Comparison of ENCODE assay signal across 30 mouse cellular contexts in genomic region chr2:131888233-131888632, GRCm38 (mm10). TPM values are rescaled to one million over a fixed set of nuclear protein-coding genes. Genes with fewer than 3 reads are reported as not detected.
DNase-seq lines count a peak whose midpoint lies in the region; ATAC-seq and TF ChIP-seq lines count a peak whose summit lies in the region.
"Had no signal": no experiment of that assay in that cellular context is flagged by ENCODE, and none has a peak within 500 bp of the region (broad histone marks: within the 10 kb centered on the region; RNA-seq: fewer than 3 reads in every experiment).

No protein-coding gene starts in this region.

- H3K27ac ChIP-seq in midbrain, postnatal 0 days (ENCODE audit: low read depth, low read length): no peak overlapping the region
- H3K27ac ChIP-seq: embryonic facial prominence, embryonic 15.5 days; forebrain, embryonic 10.5 days; heart, embryonic 15.5 days; hindbrain, embryonic 10.5 days; kidney, postnatal 0 days; liver, embryonic 15.5 days; midbrain, embryonic 10.5 days; neural tube, embryonic 13.5 days had no signal

- H3K36me3 ChIP-seq in midbrain, postnatal 0 days (ENCODE audit: insufficient read depth, low read length): no peaks in the 10 kb centered on the region
- H3K36me3 ChIP-seq: embryonic facial prominence, embryonic 15.5 days; forebrain, embryonic 10.5 days; G1E; heart, embryonic 15.5 days; hindbrain, embryonic 10.5 days; liver, embryonic 15.5 days; midbrain, embryonic 10.5 days; neural tube, embryonic 13.5 days had no signal

- intact Hi-C loops in gastrocnemius, postnatal 14 days (cut with DNase I; ENCODE audit: low total_unique reads): no loop called here

- DNase-seq in testis, postnatal 14 days (ENCODE audit: low spot score): peak; percentile 55
- no peak for DNase-seq in testis, postnatal 10 days (ENCODE audit: low spot score)
- peak; percentile 39 for DNase-seq in CD4-positive helper T cell, adult 2 months (ENCODE audit: low read depth, low spot score)
- DNase-seq in induced T-regulatory cell, adult 2 months (ENCODE audit: low read depth): peak; percentile 34
- DNase-seq in gastrocnemius, postnatal 14 days: no peak
- DNase-seq in midbrain, postnatal 0 days (ENCODE audit: low spot score): no peak
- DNase-seq: adrenal gland, postnatal 36 days; cerebellum, adult 11-12 months; cerebellum, postnatal 14 days; embryo, embryonic 11 days; gastrocnemius, postnatal 10 days; kidney, adult 18-20 months; lung, postnatal 10 days had no signal

- H3K4me2 ChIP-seq in midbrain, postnatal 0 days (ENCODE audit: low read depth, low read length, poor library complexity, severe bottlenecking): no peak overlapping the region
- H3K4me2 ChIP-seq: embryonic facial prominence, embryonic 15.5 days; heart, embryonic 15.5 days; liver, embryonic 15.5 days; neural tube, embryonic 13.5 days had no signal

- 0 out of 2 replicates have a peak, but pooled peaks cover under 1% of the 10 kb centered on the region for H3K4me1 ChIP-seq in midbrain, postnatal 0 days (ENCODE audit: insufficient read depth, low read length)

- TF ChIP-seq CTCF in midbrain, postnatal 0 days (IDR thresholded peaks at IDR 0.05): no peak

- H3K9me3 ChIP-seq in midbrain, postnatal 0 days (ENCODE audit: low read length): no peaks in the 10 kb centered on the region
- H3K9me3 ChIP-seq: embryonic facial prominence, embryonic 15.5 days; forebrain, embryonic 10.5 days; G1E; heart, embryonic 15.5 days; hindbrain, embryonic 10.5 days; liver, embryonic 15.5 days; midbrain, embryonic 10.5 days; neural tube, embryonic 13.5 days had no signal

- ATAC-seq in neutrophil, adult 5-6 weeks (ENCODE audit: extremely low read depth, insufficient number of reproducible peaks, low FRiP score, poor library complexity, severe bottlenecking): peak; percentile 13; the same call in 1 of the 2 replicates
- ATAC-seq in midbrain, postnatal 0 days (ENCODE audit: low FRiP score): no peak
- ATAC-seq: CD4-positive, CD25-positive, alpha-beta regulatory T cell, adult 4 months had no signal

- no peak overlapping the region for H3K4me3 ChIP-seq in midbrain, postnatal 0 days (ENCODE audit: low read depth, low read length)
- H3K4me3 ChIP-seq: embryonic facial prominence, embryonic 15.5 days; forebrain, embryonic 10.5 days; heart, embryonic 15.5 days; hindbrain, embryonic 10.5 days; liver, embryonic 15.5 days; midbrain, embryonic 10.5 days; neural tube, embryonic 13.5 days had no signal

- H3K27me3 ChIP-seq in midbrain, postnatal 0 days (ENCODE audit: insufficient read depth, low read length): no peaks in the 10 kb centered on the region
- H3K27me3 ChIP-seq: embryonic facial prominence, embryonic 15.5 days; heart, embryonic 15.5 days; neural tube, embryonic 13.5 days had no signal

- WGBS in midbrain, postnatal 0 days: 77% methylated on average over 7 of the region's 7 CpGs

- no peak overlapping the region for H3K9ac ChIP-seq in midbrain, postnatal 0 days (replicated peaks; ENCODE audit: low read length, poor library complexity, severe bottlenecking)
- H3K9ac ChIP-seq: embryonic facial prominence, embryonic 15.5 days; heart, embryonic 15.5 days; liver, embryonic 15.5 days; neural tube, embryonic 13.5 days had no signal

RNA-seq across cellular contexts. Expression of gene Prnp, which starts 21.5 kb away (rescaled TPM):
- total RNA-seq in neutrophil, adult 5-6 weeks (2017): 2.1 and 2.2 TPM in 2 replicates
- total RNA-seq in gastrocnemius, postnatal 14 days (2021): 10 to 100 TPM; 75.2 to 93.8 TPM
- total RNA-seq in midbrain, postnatal 0 days (2014; rRNA removed): 254 and 255 TPM in 2 replicates
- polyA plus RNA-seq in midbrain, postnatal 0 days (2015; fragmentation: Nextera tagmentation; extraction: Ambion mirVana): 283 and 306 TPM in 2 replicates

RNA-seq across cellular contexts. Expression of gene Prn, which starts 21.5 kb away (rescaled TPM):
- not detected in 2 replicates for total RNA-seq in neutrophil, adult 5-6 weeks (2017)
- not detected for total RNA-seq in gastrocnemius, postnatal 14 days (2021)
- not detected in 2 replicates for total RNA-seq in midbrain, postnatal 0 days (2014; rRNA removed)
- polyA plus RNA-seq in midbrain, postnatal 0 days (2015; fragmentation: Nextera tagmentation; extraction: Ambion mirVana): 0.22 TPM in 1 of 2 replicates, not detected in the other
- total RNA-seq: G1E; gastrocnemius, postnatal 10 days; monocyte, adult 5-6 weeks had no signal
- polyA plus RNA-seq: CD4-positive, CD25-positive, alpha-beta regulatory T cell, adult 4 months; embryonic facial prominence, embryonic 15.5 days; forebrain, embryonic 10.5 days; G1E; heart, embryonic 15.5 days; hindbrain, embryonic 10.5 days; limb, embryonic 14.5 days; liver, embryonic 15.5 days; midbrain, embryonic 10.5 days; neural tube, embryonic 13.5 days; spleen, adult 2 months; stomach, embryonic 16.5 days; urinary bladder, adult 2 months had no signal

RNA-seq across cellular contexts. Expression of gene Erv3, which starts 28.7 kb away (rescaled TPM):
- not detected in 2 replicates for total RNA-seq in neutrophil, adult 5-6 weeks (2017)
- not detected for total RNA-seq in gastrocnemius, postnatal 14 days (2021)
- not detected in 2 replicates for total RNA-seq in midbrain, postnatal 0 days (2014; rRNA removed)
- polyA plus RNA-seq in midbrain, postnatal 0 days (2015; fragmentation: Nextera tagmentation; extraction: Ambion mirVana): not detected in 2 replicates
- total RNA-seq: adrenal gland, postnatal 36 days; gastrocnemius, postnatal 10 days; heart, adult 8-10 months; monocyte, adult 5-6 weeks had no signal
- polyA plus RNA-seq: CD4-positive, CD25-positive, alpha-beta regulatory T cell, adult 4 months; forebrain, embryonic 10.5 days; heart, embryonic 15.5 days; kidney, postnatal 0 days; liver, embryonic 15.5 days; midbrain, embryonic 10.5 days; spleen, adult 2 months; stomach, embryonic 16.5 days had no signal

Comparison
In these comparisons a context has a peak if more than half of its experiments do, and no peak if none do; other contexts are left out.
1. DNase-seq: peak in testis, postnatal 14 days (single experiment), CD4-positive helper T cell, adult 2 months (single experiment) and induced T-regulatory cell, adult 2 months (single experiment); none in testis, postnatal 10 days (single experiment), gastrocnemius, postnatal 14 days (single experiment) and midbrain, postnatal 0 days (single experiment).
2. RNA of gene Prnp, which starts 21.5 kb away (total RNA-seq): 254 to 255 TPM in midbrain, postnatal 0 days and 75.2 to 93.8 TPM in gastrocnemius, postnatal 14 days; 2.1 to 2.2 TPM in neutrophil, adult 5-6 weeks; every median in the first group is over 10 times any median in the second.